Mouse (Mus musculus): ENCODE measurements around the gene Ccdc126.

DNA sequence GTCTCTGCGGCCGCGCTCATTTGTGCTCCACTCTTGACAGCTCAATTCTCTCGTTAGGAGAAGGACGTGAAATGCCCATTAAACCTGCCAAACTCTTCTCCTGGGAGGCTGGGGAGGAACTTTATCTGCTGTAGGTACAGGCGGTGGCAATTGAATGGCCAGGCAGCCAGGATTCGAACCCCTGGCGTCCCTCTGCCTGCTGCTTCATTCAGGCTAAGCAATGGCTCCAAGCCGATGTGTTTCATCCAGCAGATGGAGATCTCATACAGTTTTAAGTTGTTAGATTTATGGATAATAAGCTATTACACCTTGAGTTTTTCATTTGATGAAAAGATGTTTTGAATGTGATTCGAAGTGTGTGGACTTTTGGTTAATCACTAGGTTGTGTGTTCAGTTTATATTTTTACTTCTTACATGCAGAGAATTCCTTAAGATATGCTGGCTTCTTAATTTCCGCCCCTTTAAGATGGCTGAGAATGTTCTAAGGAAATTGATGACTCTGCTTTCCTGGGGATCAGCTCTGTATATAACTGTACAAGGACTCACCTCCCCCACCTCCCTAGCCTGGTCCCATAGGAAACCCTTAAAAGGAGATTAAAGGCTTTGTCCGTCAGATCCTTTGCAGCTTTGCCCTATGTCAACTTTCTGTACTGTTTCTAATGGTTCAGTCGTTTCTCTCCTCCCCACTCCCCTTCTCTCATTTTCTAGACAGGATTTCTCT, 681 bp downstream of the Ccdc126 start:
- TF ChIP-seq CTCF (conservative IDR thresholded peaks at IDR 0.05 in 1 of 2, IDR thresholded peaks at IDR 0.05 in 1 of 2; ENCODE audit: low read depth in 2 of 2, low read length in 2 of 2) (peak in 1 of 2 experiments; percentile 37; a peak in 2 of 4 replicates), POLR2A (IDR thresholded peaks at IDR 0.05; ENCODE audit: low read depth, low read length) (no peak), GABPA (IDR thresholded peaks at IDR 0.05; ENCODE audit: insufficient replicate concordance, low read depth, low read length) (no peak), JUND (conservative IDR thresholded peaks at IDR 0.05; ENCODE audit: low read depth, low read length) (no peak), SIN3A (IDR thresholded peaks at IDR 0.05; ENCODE audit: low read length) (no peak), EP300 (IDR thresholded peaks at IDR 0.05; ENCODE audit: low read length) (no peak), CHD2 (IDR thresholded peaks at IDR 0.05; ENCODE audit: low read length) (no peak), HCFC1 (IDR thresholded peaks at IDR 0.05; ENCODE audit: low read depth, low read length) (no peak)

Measured in CH12.LX (cell line).